Mouse (Mus musculus) CH12F3 (cell line): ENCODE measurements around the gene Cog6.
"Not testable (repeated sequence)": the region's sequence is repeated elsewhere in the genome, so short reads cannot be mapped to it uniquely, and the experiment has no call there.

Experiments used
- in situ Hi-C: fragments of 300-500 bp; cut with MboI; formaldehyde crosslinking; loops from 2 replicates; pipeline ENCODE4 v1.14.3; 2020; ENCODE audit warnings: low sequenced_read_pairs

The Cog6 gene

GRCm38 (mm10) chr3:53033448-53033847, 16.4 kb upstream of the Cog6 start:
- in situ Hi-C loops: no loop called here

GRCm38 (mm10) chr3:53032432-53032831, 15.4 kb upstream of the Cog6 start:
- in situ Hi-C loops: no loop called here

GRCm38 (mm10) chr3:53031586-53031985, 14.5 kb upstream of the Cog6 start:
- in situ Hi-C loops: no loop called here

GRCm38 (mm10) chr3:53029046-53029445, 12.0 kb upstream of the Cog6 start:
- in situ Hi-C loops: no loop called here

GRCm38 (mm10) chr3:53027333-53027732, 10.3 kb upstream of the Cog6 start:
- in situ Hi-C loops: no loop called here

- in situ Hi-C loops: loop anchor here (10.0 kb wide), 1 partner anchor 753 kb away; no protein-coding TSS in a partner anchor
These were observed 9.6 kb downstream of the Cog6 start for GRCm38 (mm10) chr3:53007411-53007810.

GRCm38 (mm10) chr3:53004406-53005114, 12.5 kb downstream of the Cog6 start:
- in situ Hi-C loops: loop anchor here (10.0 kb wide), 1 partner anchor 750 kb away; no protein-coding TSS in a partner anchor

- in situ Hi-C loops: loop anchor here (10.0 kb wide), 1 partner anchor 747 kb away; no protein-coding TSS in a partner anchor
These were observed 15.0 kb downstream of the Cog6 start for GRCm38 (mm10) chr3:53002076-53002475.

- in situ Hi-C loops: loop anchor here (10.0 kb wide), 1 partner anchor 745 kb away; no protein-coding TSS in a partner anchor
These were observed 17.0 kb downstream of the Cog6 start for GRCm38 (mm10) chr3:52999996-53000395.

GRCm38 (mm10) chr3:52999016-52999744, 17.9 kb downstream of the Cog6 start:
- in situ Hi-C loops: no loop called here

- in situ Hi-C loops: no loop called here
These were observed 19.7 kb downstream of the Cog6 start for GRCm38 (mm10) chr3:52997381-52997780.

- in situ Hi-C loops: no loop called here
These were observed 20.4 kb downstream of the Cog6 start for GRCm38 (mm10) chr3:52996635-52997034.

GRCm38 (mm10) chr3:52994666-52995065, 22.4 kb downstream of the Cog6 start:
- in situ Hi-C loops: no loop called here

GRCm38 (mm10) chr3:52993296-52993695, 23.7 kb downstream of the Cog6 start:
- in situ Hi-C loops: no loop called here

- in situ Hi-C loops: no loop called here
These were observed 26.8 kb downstream of the Cog6 start for GRCm38 (mm10) chr3:52990041-52990737.

GRCm38 (mm10) chr3:52985508-52985941, 31.5 kb downstream of the Cog6 start:
- in situ Hi-C loops: not testable (repeated sequence)

GRCm38 (mm10) chr3:52983772-52984171, 33.3 kb downstream of the Cog6 start:
- in situ Hi-C loops: no loop called here

GRCm38 (mm10) chr3:52982993-52983392, 34.0 kb downstream of the Cog6 start:
- in situ Hi-C loops: no loop called here

GRCm38 (mm10) chr3:52974674-52975556, 42.1 kb downstream of the Cog6 start:
- in situ Hi-C loops: loop anchor here (10.0 kb wide), 1 partner anchor 720 kb away; no protein-coding TSS in a partner anchor

GRCm38 (mm10) chr3:52972916-52973315, 44.1 kb downstream of the Cog6 start:
- in situ Hi-C loops: loop anchor here (10.0 kb wide), 1 partner anchor 718 kb away; no protein-coding TSS in a partner anchor
